ENCODE assay signal across 26 mouse cellular contexts in genomic region chr7:45353041-45353440, GRCm38 (mm10). TPM values are rescaled to one million over a fixed set of nuclear protein-coding genes. Genes with fewer than 3 reads are reported as not detected.
DNase-seq lines count a peak whose midpoint lies in the region; ATAC-seq and TF ChIP-seq lines count a peak whose summit lies in the region.
"Had no signal": no experiment of that assay in that cellular context is flagged by ENCODE, and none has a peak within 500 bp of the region (broad histone marks: within the 10 kb centered on the region; RNA-seq: fewer than 3 reads in every experiment).

No protein-coding gene starts in this region.

- DNase-seq in ES-E14 (ENCODE audit: low read depth, low spot score) (no peak), ZHBTc4 (ENCODE audit: low read depth, low spot score) (peak; percentile 82)
- DNase-seq in urinary bladder, adult 2 months (ENCODE audit: low spot score), result no peak
- no peak for DNase-seq in urinary bladder, postnatal 14 days (ENCODE audit: low spot score)
- DNase-seq in gastrocnemius, postnatal 25 days, result no peak
- DNase-seq: adrenal gland, adult 2 months; adrenal gland, postnatal 10 days; adrenal gland, postnatal 25 days; B cell, adult 2 months; cerebellum, adult 8-10 months; cerebellum, adult 9-11 months; cerebellum, postnatal 14 days; cerebellum, postnatal 36 days; embryo, embryonic 11 days had no signal

- H3K4me1 ChIP-seq in E14TG2a.4 (replicated peaks; ENCODE audit: low read depth, low read length) (peaks cover 44% of the 10 kb centered on the region), ES-E14 (ENCODE audit: control insufficient read depth in 2 of 2, insufficient read depth in 2 of 2, low read length in 2 of 2, poor library complexity in 1 of 2) (peaks cover 0 to 11% of the 10 kb centered on the region in 2 experiments; a peak in 1 of 4 replicates)
- H3K4me1 ChIP-seq in limb, embryonic 12.5 days (replicated peaks), result no peaks in the 10 kb centered on the region
- H3K4me1 ChIP-seq: embryonic facial prominence, embryonic 13.5 days; embryonic facial prominence, embryonic 15.5 days; forebrain, embryonic 10.5 days; forebrain, embryonic 12.5 days had no signal

- WGBS in limb, embryonic 12.5 days, result 15% methylated on average over 5 of the region's 5 CpGs

- H3K4me2 ChIP-seq in limb, embryonic 12.5 days, result no peak overlapping the region
- H3K4me2 ChIP-seq: embryonic facial prominence, embryonic 13.5 days; embryonic facial prominence, embryonic 15.5 days; forebrain, embryonic 12.5 days had no signal

- H3K4me3 ChIP-seq in E14TG2a.4 (replicated peaks; ENCODE audit: low read length) (peak overlapping the region; percentile 75), ES-E14 (ENCODE audit: insufficient read depth in 1 of 2, low read depth in 1 of 2, low read length in 2 of 2, poor library complexity in 1 of 2, severe bottlenecking in 1 of 2) (peak overlapping the region; percentile 25 to 81; a peak in 3 of 4 replicates)
- no peak overlapping the region for H3K4me3 ChIP-seq in limb, embryonic 12.5 days (replicated peaks)
- H3K4me3 ChIP-seq: embryonic facial prominence, embryonic 13.5 days; embryonic facial prominence, embryonic 15.5 days; erythroblast, embryonic 14.5 days; forebrain, embryonic 10.5 days; forebrain, embryonic 12.5 days had no signal

- H3K27ac ChIP-seq in ES-E14 (ENCODE audit: insufficient read depth, low read depth, low read length, poor library complexity, severe bottlenecking), result no peak overlapping the region
- H3K27ac ChIP-seq in limb, embryonic 12.5 days, result no peak overlapping the region
- H3K27ac ChIP-seq: embryonic facial prominence, embryonic 13.5 days; embryonic facial prominence, embryonic 15.5 days; forebrain, embryonic 10.5 days; forebrain, embryonic 12.5 days had no signal

- H3K36me3 ChIP-seq in E14TG2a.4 (ENCODE audit: insufficient read depth, low read length) (peaks cover 17% of the 10 kb centered on the region), ES-E14 (ENCODE audit: control insufficient read depth, insufficient read depth, low read length, poor library complexity, severe bottlenecking) (peaks cover 2% of the 10 kb centered on the region; the same call in 1 of the 2 replicates)
- no peaks in the 10 kb centered on the region for H3K36me3 ChIP-seq in limb, embryonic 12.5 days

- no peaks in the 10 kb centered on the region for H3K27me3 ChIP-seq in E14TG2a.4 (ENCODE audit: insufficient read depth, low read length)
- peaks cover 38% of the 10 kb centered on the region for H3K27me3 ChIP-seq in limb, embryonic 12.5 days
- H3K27me3 ChIP-seq: embryonic facial prominence, embryonic 15.5 days; forebrain, embryonic 12.5 days had no signal

- H3K9ac ChIP-seq in ES-E14 (ENCODE audit: insufficient read depth, low read depth, low read length, poor library complexity, severe bottlenecking), result 0 out of 2 replicates have a peak overlapping the region, but pooled peaks have one; percentile 43
- H3K9ac ChIP-seq in limb, embryonic 12.5 days (replicated peaks), result no peak overlapping the region
- H3K9ac ChIP-seq: embryonic facial prominence, embryonic 13.5 days; embryonic facial prominence, embryonic 15.5 days; forebrain, embryonic 12.5 days had no signal

- ATAC-seq in limb, embryonic 12.5 days (ENCODE audit: insufficient number of reproducible peaks, insufficient read depth, low FRiP score, low TSS enrichment, low read depth), result peak; percentile 35; the same call in 1 of the 2 replicates
- ATAC-seq: CD4-positive, CD25-positive, alpha-beta regulatory T cell, adult 4 months; forebrain, embryonic 14.5 days; forebrain, embryonic 16.5 days had no signal

- H3K9me3 ChIP-seq in E14TG2a.4 (ENCODE audit: low read length) (peaks cover 5% of the 10 kb centered on the region; the same call in 1 of the 2 replicates), ES-E14 (ENCODE audit: control insufficient read depth, insufficient read depth, low read depth, low read length) (no peaks in the 10 kb centered on the region)
- H3K9me3 ChIP-seq in limb, embryonic 12.5 days, result no peaks in the 10 kb centered on the region
- H3K9me3 ChIP-seq: embryonic facial prominence, embryonic 13.5 days; embryonic facial prominence, embryonic 15.5 days; forebrain, embryonic 10.5 days; forebrain, embryonic 12.5 days had no signal

- in situ Hi-C loops in ES-E14 (cut with MboI; ENCODE audit: low sequenced_read_pairs in 2 of 2, unreplicated experiment in 2 of 2), result no loop called here

- TF ChIP-seq CTCF in E14TG2a.4 (conservative IDR thresholded peaks at IDR 0.05; ENCODE audit: low read length), result no peak

TF ChIP-seq in ES-E14, 5 proteins besides CTCF, POLR2A, EP300 and RAD21:
- TF ChIP-seq MAFK (IDR thresholded peaks at IDR 0.05; ENCODE audit: insufficient read depth, low read depth, low read length) (no peak), ZNF384 (IDR thresholded peaks at IDR 0.05; ENCODE audit: low read depth, low read length) (no peak), HCFC1 (IDR thresholded peaks at IDR 0.05; ENCODE audit: borderline replicate concordance, insufficient read depth, low read length) (no peak), ZC3H11A (IDR thresholded peaks at IDR 0.05; ENCODE audit: borderline replicate concordance, low read depth, low read length) (no peak), CHD2 (IDR thresholded peaks at IDR 0.05; ENCODE audit: low read depth, low read length) (no peak)

RNA-seq across cellular contexts. Expression of gene Ppfia3, which starts 13.8 kb away (rescaled TPM):
- total RNA-seq in ES-E14 (2012; rRNA removed), result 6.9 and 12.6 TPM in 2 replicates
- polyA plus RNA-seq in limb, embryonic 12.5 days (2016; fragmentation: Nextera tagmentation; extraction: Ambion mirVana), result 6.4 and 8.4 TPM in 2 replicates
- polyA plus RNA-seq in urinary bladder, adult 2 months (2012; rRNA removed), result 1.4 and 1.9 TPM in 2 replicates
- total RNA-seq in gastrocnemius, postnatal 25 days (2021), result under 1 TPM; 0.18 to 0.38 TPM
- total RNA-seq: common myeloid progenitor, adult 5-6 weeks had no signal
- polyA plus RNA-seq: CD4-positive, CD25-positive, alpha-beta regulatory T cell, adult 4 months had no signal

RNA-seq across cellular contexts. Expression of gene Lin7b, which starts 17.3 kb away (rescaled TPM):
- total RNA-seq in ES-E14 (2012; rRNA removed), result 5.6 and 11.3 TPM in 2 replicates
- polyA plus RNA-seq in limb, embryonic 12.5 days (2016; fragmentation: Nextera tagmentation; extraction: Ambion mirVana), result 1.4 and 1.8 TPM in 2 replicates
- 19.2 and 21.0 TPM in 2 replicates for polyA plus RNA-seq in urinary bladder, adult 2 months (2012; rRNA removed)
- total RNA-seq in gastrocnemius, postnatal 25 days (2021), result under 1 TPM in 1 of 2 experiments, not detected in 1; 0.67 TPM
- polyA plus RNA-seq: CD4-positive, CD25-positive, alpha-beta regulatory T cell, adult 4 months; erythroblast, embryonic 14.5 days had no signal

RNA-seq across cellular contexts. Expression of gene Hrc, which starts 18.0 kb away (rescaled TPM):
- 0.71 and 1.4 TPM in 2 replicates for total RNA-seq in ES-E14 (2012; rRNA removed)
- polyA plus RNA-seq in limb, embryonic 12.5 days (2016; fragmentation: Nextera tagmentation; extraction: Ambion mirVana), result 1.8 and 1.9 TPM in 2 replicates
- 0.59 and 1.1 TPM in 2 replicates for polyA plus RNA-seq in urinary bladder, adult 2 months (2012; rRNA removed)
- 100 to 1,000 TPM; 812 to 910 TPM for total RNA-seq in gastrocnemius, postnatal 25 days (2021)
- total RNA-seq: MEL had no signal
- polyA plus RNA-seq: adrenal gland, adult 2 months; CD4-positive, CD25-positive, alpha-beta regulatory T cell, adult 4 months; erythroblast, embryonic 14.5 days; forebrain, embryonic 16.5 days had no signal

RNA-seq across cellular contexts. Expression of gene Trpm4, which starts 19.5 kb away (rescaled TPM):
- total RNA-seq in ES-E14 (2012; rRNA removed), result 26.5 and 48.5 TPM in 2 replicates
- 14.0 and 16.1 TPM in 2 replicates for polyA plus RNA-seq in limb, embryonic 12.5 days (2016; fragmentation: Nextera tagmentation; extraction: Ambion mirVana)
- 33.6 and 39.8 TPM in 2 replicates for polyA plus RNA-seq in urinary bladder, adult 2 months (2012; rRNA removed)
- 10 to 100 TPM; 17.0 to 18.3 TPM for total RNA-seq in gastrocnemius, postnatal 25 days (2021)

RNA-seq across cellular contexts. Expression of gene Snrnp70, which starts 42.5 kb away (rescaled TPM):
- total RNA-seq in ES-E14 (2012; rRNA removed), result 303 and 310 TPM in 2 replicates
- 341 and 347 TPM in 2 replicates for polyA plus RNA-seq in limb, embryonic 12.5 days (2016; fragmentation: Nextera tagmentation; extraction: Ambion mirVana)
- 364 and 412 TPM in 2 replicates for polyA plus RNA-seq in urinary bladder, adult 2 months (2012; rRNA removed)
- 10 to 100 TPM; 76.1 to 78.0 TPM for total RNA-seq in gastrocnemius, postnatal 25 days (2021)

Comparison
In these comparisons a context has a peak if more than half of its experiments do, and no peak if none do; other contexts are left out.
1. RNA of gene Hrc, which starts 18.0 kb away (total RNA-seq): 812 to 910 TPM in gastrocnemius, postnatal 25 days; 0.71 to 1.4 TPM in ES-E14; every median in the first group is over 100 times any median in the second.